Mouse (Mus musculus) Muller cell, postnatal 12 days (primary cell): ENCODE measurements around the gene Nod1.

ENCODE experiments used
- DNase-seq: peaks from one replicate; pipeline ENCODE4 v3.0.0-alpha.2; 2015; ENCODE audit errors: inconsistent ontology term

Nod1 gene

GRCm38 (mm10) chr6:54972111-54972928 lies at the start of gene Nod1:
Nod1 (minus strand) TSS chr6:54972612.
- DNase-seq, result peak; percentile 89

- no peak for DNase-seq
Measured at GRCm38 (mm10) chr6:55021806-55022205, 49.4 kb upstream of the Nod1 start.

- DNase-seq, result no peak
Measured at GRCm38 (mm10) chr6:55018417-55018816, 46.0 kb upstream of the Nod1 start.

GRCm38 (mm10) chr6:55016710-55017583 lies 44.5 kb upstream of the Nod1 start:
- peak; percentile 83 for DNase-seq

GRCm38 (mm10) chr6:55016236-55016635 lies 43.8 kb upstream of the Nod1 start:
- peak; percentile 33 for DNase-seq

GRCm38 (mm10) chr6:55014184-55014583 lies 41.8 kb upstream of the Nod1 start:
- no peak for DNase-seq

- DNase-seq, result no peak
Measured at GRCm38 (mm10) chr6:55012516-55012915, 40.1 kb upstream of the Nod1 start.

GRCm38 (mm10) chr6:55010330-55011091 lies 38.1 kb upstream of the Nod1 start:
- DNase-seq, result no peak

GRCm38 (mm10) chr6:55009391-55010230 lies 37.2 kb upstream of the Nod1 start:
- DNase-seq, result peak; percentile 87

GRCm38 (mm10) chr6:55008401-55008800 lies 36.0 kb upstream of the Nod1 start:
- no peak for DNase-seq

GRCm38 (mm10) chr6:55003559-55003958 lies 31.1 kb upstream of the Nod1 start:
- no peak for DNase-seq

- DNase-seq, result no peak
Measured at GRCm38 (mm10) chr6:55002438-55002837, 30.0 kb upstream of the Nod1 start.

GRCm38 (mm10) chr6:55001320-55001719 lies 28.9 kb upstream of the Nod1 start:
- no peak for DNase-seq

GRCm38 (mm10) chr6:54997726-54998125 lies 25.3 kb upstream of the Nod1 start:
- no peak for DNase-seq

- no peak for DNase-seq
Measured at GRCm38 (mm10) chr6:54996361-54996760, 23.9 kb upstream of the Nod1 start.

- DNase-seq, result peak; percentile 97
Measured at GRCm38 (mm10) chr6:54992734-54993260, 20.4 kb upstream of the Nod1 start, which contains the start of gene Ggct. Ggct (minus strand) TSS chr6:54992950.

- DNase-seq, result peak; percentile 33
Measured at GRCm38 (mm10) chr6:54992141-54992540, 19.7 kb upstream of the Nod1 start.

GRCm38 (mm10) chr6:54991189-54991588 lies 18.8 kb upstream of the Nod1 start:
- DNase-seq, result no peak

- DNase-seq, result no peak
Measured at GRCm38 (mm10) chr6:54988141-54988540, 15.7 kb upstream of the Nod1 start.

GRCm38 (mm10) chr6:54984096-54984495 lies 11.7 kb upstream of the Nod1 start:
- DNase-seq, result no peak
